8 mouse cellular contexts compared by ENCODE assay signal in the genomic region with DNA sequence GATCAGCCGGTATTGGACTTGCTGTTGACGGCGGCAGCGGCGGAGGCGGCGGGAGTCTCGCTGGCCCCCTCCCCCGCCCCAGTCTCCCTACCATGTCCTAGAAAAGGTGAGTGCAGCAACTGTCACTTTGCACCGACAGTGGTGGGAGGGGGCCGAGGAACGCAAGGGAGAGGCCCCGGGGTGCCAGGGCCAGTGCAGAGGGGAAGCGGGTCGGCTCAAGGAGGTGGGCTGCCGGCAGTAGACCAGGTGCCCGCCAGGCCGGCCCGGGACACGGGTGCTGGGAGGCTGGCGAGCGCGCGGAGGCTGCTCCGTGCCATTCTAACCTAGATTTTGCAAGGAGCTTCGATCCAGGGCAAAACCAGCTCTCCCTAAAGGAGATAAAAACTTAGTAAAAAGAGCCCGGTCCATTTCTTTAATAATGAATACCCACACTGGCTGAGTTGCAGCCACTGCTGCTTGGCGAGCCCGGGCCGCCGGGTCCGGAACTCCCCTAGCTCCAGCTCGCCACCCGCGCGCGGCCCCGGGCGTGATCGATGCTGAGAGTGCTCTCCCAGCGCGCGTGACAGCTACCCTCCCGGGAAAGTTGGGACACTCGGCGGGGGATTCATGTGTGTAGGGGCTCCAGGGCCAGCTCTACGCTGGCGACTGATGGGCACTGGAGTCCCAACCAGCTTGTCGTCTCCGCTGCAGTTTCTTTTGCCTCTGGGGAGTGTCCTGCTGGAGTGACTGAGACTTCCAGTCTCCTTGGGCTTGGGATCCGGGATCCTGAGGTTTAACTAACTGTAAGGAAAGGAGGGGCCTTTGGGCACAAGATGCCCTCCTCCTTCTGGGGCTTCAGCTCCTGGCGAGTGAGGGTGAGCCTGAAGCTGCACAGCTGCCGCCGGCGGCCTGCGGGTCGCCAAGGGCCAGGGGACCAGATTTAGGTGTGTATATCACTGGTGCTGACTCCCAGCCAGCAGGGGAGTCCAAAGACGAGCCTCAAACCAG. TPM values are rescaled to one million over a fixed set of nuclear protein-coding genes. Genes with fewer than 3 reads are reported as not detected.
A peak's percentile ranks its signal among the peaks of the same experiment; 100 is the strongest.
DNase-seq lines count a peak whose midpoint lies in the region; ATAC-seq and TF ChIP-seq lines count a peak whose summit lies in the region.

No protein-coding gene starts in this region.

- H3K9me3 ChIP-seq in hindbrain, embryonic 12.5 days (replicated peaks) = no peaks in the 10 kb centered on the region
- H3K9me3 ChIP-seq in lung, postnatal 0 days (ENCODE audit: low read length) = no peaks in the 10 kb centered on the region

- DNase-seq in WW6 (ENCODE audit: low read depth, low spot score) = peak; percentile 18
- DNase-seq in cerebellum, adult 2 months = peak; percentile 61 to 73
- DNase-seq in frontal cortex, postnatal 25 days (ENCODE audit: low spot score in 2 of 2) = peak; percentile 28 to 33
- peak; percentile 35 for DNase-seq in layer of hippocampus, adult 9-11 months
- peak; percentile 42 for DNase-seq in lung, postnatal 0 days (ENCODE audit: low spot score)
- peak; percentile 53 for DNase-seq in right cerebral cortex, postnatal 25 days
- no peak for DNase-seq in MN1 (ENCODE audit: low spot score)

- H3K27me3 ChIP-seq in cerebellum, adult 2 months (ENCODE audit: control insufficient read depth, insufficient read depth, low read length) = no peaks in the 10 kb centered on the region
- H3K27me3 ChIP-seq in hindbrain, embryonic 12.5 days = peaks cover 56% of the 10 kb centered on the region
- no peaks in the 10 kb centered on the region for H3K27me3 ChIP-seq in lung, postnatal 0 days (replicated peaks; ENCODE audit: insufficient read depth, low read length)

- no peak for TF ChIP-seq POLR2A in cerebellum, adult 2 months (IDR thresholded peaks at IDR 0.05; ENCODE audit: borderline replicate concordance, insufficient read depth, low read length)

- no peak for TF ChIP-seq CTCF in cerebellum, adult 2 months (IDR thresholded peaks at IDR 0.05; ENCODE audit: borderline replicate concordance, insufficient read depth, low read depth, low read length)
- TF ChIP-seq CTCF in lung, postnatal 0 days (IDR thresholded peaks at IDR 0.05) = no peak

- no peak for TF ChIP-seq EP300 in lung, postnatal 0 days (IDR thresholded peaks at IDR 0.05)

- no peaks in the 10 kb centered on the region for H3K4me1 ChIP-seq in cerebellum, adult 2 months (ENCODE audit: control insufficient read depth, insufficient read depth, low read length)
- H3K4me1 ChIP-seq in hindbrain, embryonic 12.5 days = peaks cover 24% of the 10 kb centered on the region
- H3K4me1 ChIP-seq in lung, postnatal 0 days (ENCODE audit: insufficient read depth, low read depth, low read length) = 0 out of 2 replicates have a peak, but pooled peaks cover 8% of the 10 kb centered on the region

- peak overlapping the region; percentile 100 for H3K4me2 ChIP-seq in hindbrain, embryonic 12.5 days (replicated peaks)
- H3K4me2 ChIP-seq in lung, postnatal 0 days (replicated peaks; ENCODE audit: low read depth, low read length) = peak overlapping the region; percentile 100

- ATAC-seq in hindbrain, embryonic 12.5 days (ENCODE audit: low FRiP score) = 0 out of 2 replicates have a peak, but pooled peaks have one; percentile 6
- ATAC-seq in lung, postnatal 0 days = no peak

- H3K36me3 ChIP-seq in hindbrain, embryonic 12.5 days = no peaks in the 10 kb centered on the region
- H3K36me3 ChIP-seq in lung, postnatal 0 days (ENCODE audit: insufficient read depth, low read length) = no peaks in the 10 kb centered on the region

- H3K9ac ChIP-seq in hindbrain, embryonic 12.5 days = peak overlapping the region; percentile 66
- H3K9ac ChIP-seq in lung, postnatal 0 days (replicated peaks; ENCODE audit: low read depth) = peak overlapping the region; percentile 32; the same call in 1 of the 2 replicates

- WGBS in cerebellum, adult 2 months = under 1% methylated on average over 58 of the region's 58 CpGs
- under 1% methylated on average over 58 of the region's 58 CpGs for WGBS in hindbrain, embryonic 12.5 days
- under 1% methylated on average over 57 of the region's 58 CpGs for WGBS in lung, postnatal 0 days

- no peak overlapping the region for H3K27ac ChIP-seq in cerebellum, adult 2 months (ENCODE audit: insufficient read depth, low read length)
- H3K27ac ChIP-seq in hindbrain, embryonic 12.5 days = no peak overlapping the region
- no peak overlapping the region for H3K27ac ChIP-seq in lung, postnatal 0 days (ENCODE audit: low read length)

- H3K4me3 ChIP-seq in cerebellum, adult 2 months (replicated peaks; ENCODE audit: insufficient read depth, low read depth, low read length) = peak overlapping the region; percentile 80
- peak overlapping the region; percentile 73 for H3K4me3 ChIP-seq in hindbrain, embryonic 12.5 days
- H3K4me3 ChIP-seq in lung, postnatal 0 days (ENCODE audit: low read depth, low read length) = peak overlapping the region; percentile 78

RNA-seq across cellular contexts. Expression of a gene that starts 1.2 kb away (rescaled TPM):
- 11.7 and 11.8 TPM in 2 replicates for polyA plus RNA-seq in cerebellum, adult 2 months (2012; rRNA removed)
- polyA plus RNA-seq in hindbrain, embryonic 12.5 days (2016; fragmentation: Nextera tagmentation; extraction: Ambion mirVana) = 1.4 and 1.7 TPM in 2 replicates
- 1.6 and 2.2 TPM in 2 replicates for polyA plus RNA-seq in lung, postnatal 0 days (2015; fragmentation: Nextera tagmentation; extraction: Ambion mirVana)
